7 mouse cellular contexts compared by ENCODE assay signal in genomic region chr5:37716505-37717372, GRCm38 (mm10). TPM values are rescaled to one million over a fixed set of nuclear protein-coding genes. Genes with fewer than 3 reads are reported as not detected.
A peak's percentile ranks its signal among the peaks of the same experiment; 100 is the strongest.
DNase-seq lines count a peak whose midpoint lies in the region; ATAC-seq and TF ChIP-seq lines count a peak whose summit lies in the region.

Stk32b (minus strand) TSS chr5:37717171.

- peak; percentile 5 for DNase-seq in ovary, postnatal 36 days (ENCODE audit: low spot score)
- no peak for DNase-seq in ovary, adult 18-20 months (ENCODE audit: low spot score)
- peak; percentile 91 for DNase-seq in forebrain, embryonic 14.5 days (ENCODE audit: low spot score)
- peak; percentile 72 for DNase-seq in hindbrain, postnatal 0 days (ENCODE audit: low spot score)

- under 1% methylated on average over 40 of the region's 40 CpGs for whole genome bisulfite sequencing in forebrain, embryonic 14.5 days
- 1% methylated on average over 39 of the region's 40 CpGs for WGBS in hindbrain, postnatal 0 days
- under 1% methylated on average over 40 of the region's 40 CpGs for WGBS in limb, embryonic 13.5 days
- under 1% methylated on average over 40 of the region's 40 CpGs for WGBS in neural tube, embryonic 13.5 days

- no peaks in the 10 kb centered on the region for H3K4me1 ChIP-seq in forebrain, embryonic 14.5 days (ENCODE audit: control insufficient read depth, insufficient read depth, low read length)
- no peaks in the 10 kb centered on the region for H3K4me1 ChIP-seq in hindbrain, postnatal 0 days (ENCODE audit: insufficient read depth, low read length)
- peaks cover 29% of the 10 kb centered on the region for H3K4me1 ChIP-seq in limb, embryonic 13.5 days
- H3K4me1 ChIP-seq in neural tube, embryonic 13.5 days (replicated peaks), result peaks cover 44% of the 10 kb centered on the region

- H3K27me3 ChIP-seq in forebrain, embryonic 14.5 days (replicated peaks; ENCODE audit: control insufficient read depth, insufficient read depth, low read length), result no peaks in the 10 kb centered on the region; the same call in 1 of the 2 replicates
- no peaks in the 10 kb centered on the region for H3K27me3 ChIP-seq in hindbrain, postnatal 0 days (ENCODE audit: insufficient read depth, low read length)
- peaks cover 44% of the 10 kb centered on the region for H3K27me3 ChIP-seq in limb, embryonic 13.5 days
- peaks cover 35% of the 10 kb centered on the region for H3K27me3 ChIP-seq in neural tube, embryonic 13.5 days

- H3K4me3 ChIP-seq in forebrain, embryonic 14.5 days (ENCODE audit: low read depth, low read length), result peak within 1 kb of the TSS; percentile 50
- peak within 1 kb of the TSS; percentile 57 for H3K4me3 ChIP-seq in hindbrain, postnatal 0 days (ENCODE audit: low read length)
- peak within 1 kb of the TSS; percentile 58 for H3K4me3 ChIP-seq in limb, embryonic 13.5 days
- H3K4me3 ChIP-seq in neural tube, embryonic 13.5 days, result peak within 1 kb of the TSS; percentile 64

- H3K27ac ChIP-seq in forebrain, embryonic 14.5 days (ENCODE audit: low read depth, low read length), result peak within 1 kb of the TSS; percentile 78
- peak within 1 kb of the TSS; percentile 43 for H3K27ac ChIP-seq in hindbrain, postnatal 0 days
- no peak within 1 kb of the TSS for H3K27ac ChIP-seq in limb, embryonic 13.5 days
- peak within 1 kb of the TSS; percentile 89 for H3K27ac ChIP-seq in neural tube, embryonic 13.5 days (replicated peaks)

- peak within 1 kb of the TSS; percentile 74 for H3K9ac ChIP-seq in forebrain, embryonic 14.5 days (ENCODE audit: low read length)
- H3K9ac ChIP-seq in hindbrain, postnatal 0 days (replicated peaks; ENCODE audit: low read length), result peak within 1 kb of the TSS; percentile 69
- peak within 1 kb of the TSS; percentile 66 for H3K9ac ChIP-seq in limb, embryonic 13.5 days
- H3K9ac ChIP-seq in neural tube, embryonic 13.5 days, result peak within 1 kb of the TSS; percentile 83

- peak within 1 kb of the TSS; percentile 71 for H3K4me2 ChIP-seq in forebrain, embryonic 14.5 days (ENCODE audit: low read length)
- H3K4me2 ChIP-seq in hindbrain, postnatal 0 days (ENCODE audit: low read depth, low read length), result peak within 1 kb of the TSS; percentile 82
- H3K4me2 ChIP-seq in limb, embryonic 13.5 days (replicated peaks), result peak within 1 kb of the TSS; percentile 85
- H3K4me2 ChIP-seq in neural tube, embryonic 13.5 days, result peak within 1 kb of the TSS; percentile 77

- TF ChIP-seq CTCF in hindbrain, postnatal 0 days (IDR thresholded peaks at IDR 0.05; ENCODE audit: low read depth), result no peak

- no peaks in the 10 kb centered on the region for H3K9me3 ChIP-seq in forebrain, embryonic 14.5 days (replicated peaks; ENCODE audit: control insufficient read depth, low read length)
- no peaks in the 10 kb centered on the region for H3K9me3 ChIP-seq in hindbrain, postnatal 0 days (ENCODE audit: low read length)
- H3K9me3 ChIP-seq in limb, embryonic 13.5 days, result peaks cover 8% of the 10 kb centered on the region; the same call in 1 of the 2 replicates
- no peaks in the 10 kb centered on the region; the same call in 1 of the 2 replicates for H3K9me3 ChIP-seq in neural tube, embryonic 13.5 days

- H3K36me3 ChIP-seq in forebrain, embryonic 14.5 days (ENCODE audit: control insufficient read depth, insufficient read depth, low read length), result no peaks in the 10 kb centered on the region
- H3K36me3 ChIP-seq in hindbrain, postnatal 0 days (ENCODE audit: insufficient read depth, low read length), result no peaks in the 10 kb centered on the region
- H3K36me3 ChIP-seq in limb, embryonic 13.5 days, result 0 out of 2 replicates have a peak, but pooled peaks cover 3% of the 10 kb centered on the region
- no peaks in the 10 kb centered on the region for H3K36me3 ChIP-seq in neural tube, embryonic 13.5 days

- ATAC-seq in forebrain, embryonic 14.5 days, result peak; percentile 93
- peak; percentile 81 for ATAC-seq in hindbrain, postnatal 0 days
- ATAC-seq in limb, embryonic 13.5 days (ENCODE audit: low FRiP score, low read depth), result peak; percentile 87
- peak; percentile 92 for ATAC-seq in neural tube, embryonic 13.5 days (ENCODE audit: low read depth)
- ATAC-seq in activated CD4-positive, CD25-positive, alpha-beta regulatory T cell, adult 4 months, result no peak

RNA-seq across cellular contexts. Expression of gene Stk32b, which starts in this region (rescaled TPM):
- polyA plus RNA-seq in forebrain, embryonic 14.5 days (2014; fragmentation: Nextera tagmentation; extraction: Ambion mirVana), result 22.1 and 22.5 TPM in 2 replicates
- total RNA-seq in hindbrain, postnatal 0 days (2014; rRNA removed), result 21.8 and 28.6 TPM in 2 replicates
- polyA plus RNA-seq in hindbrain, postnatal 0 days (2015; fragmentation: Nextera tagmentation; extraction: Ambion mirVana), result 18.6 and 22.5 TPM in 2 replicates
- 7.2 and 7.6 TPM in 2 replicates for polyA plus RNA-seq in limb, embryonic 13.5 days (2015; fragmentation: Nextera tagmentation; extraction: Ambion mirVana)
- polyA plus RNA-seq in neural tube, embryonic 13.5 days (2015; fragmentation: Nextera tagmentation; extraction: Ambion mirVana), result 25.8 and 28.2 TPM in 2 replicates
- not detected for polyA plus RNA-seq in activated CD4-positive, CD25-positive, alpha-beta regulatory T cell, adult 4 months (2017; shearing (Covaris generic))
